Mouse (Mus musculus) testis, adult 2 months (tissue): ENCODE measurements around the gene Pgd. TPM values are rescaled to one million over a fixed set of nuclear protein-coding genes. Genes with fewer than 3 reads are reported as not detected.
"Not testable (repeated sequence)": the region's sequence is repeated elsewhere in the genome, so short reads cannot be mapped to it uniquely, and the experiment has no call there.

Experiments used
- H3K27ac ChIP-seq: fragments of 200-500 bp; 2 replicates; pipeline ENCODE4 v1.5.1; 2012; ENCODE audit warnings: low read depth, low read length; ENCODE audit not compliant: control insufficient read depth, insufficient read depth
- H3K27me3 ChIP-seq: fragments of 200-500 bp; 2 replicates; pipeline ENCODE4 v1.6.1; 2012; ENCODE audit warnings: mild to moderate bottlenecking, low read length, moderate library complexity; ENCODE audit not compliant: control insufficient read depth, insufficient read depth
- H3K36me3 ChIP-seq: fragments of 200-500 bp; 2 replicates; pipeline ENCODE4 v1.6.1; 2012; ENCODE audit warnings: mild to moderate bottlenecking, low read length; ENCODE audit not compliant: control insufficient read depth, insufficient read depth
- H3K4me1 ChIP-seq: fragments of 200-500 bp; 2 replicates; pipeline ENCODE4 v1.6.1; 2012; ENCODE audit warnings: low read length; ENCODE audit not compliant: control insufficient read depth, insufficient read depth
- H3K4me3 ChIP-seq: fragments of 200-500 bp; 2 replicates; pipeline ENCODE4 v1.5.1; 2012; ENCODE audit warnings: low read depth, mild to moderate bottlenecking, low read length, moderate library complexity, mixed read lengths; ENCODE audit not compliant: control insufficient read depth
- CTCF ChIP-seq: fragments of 200-500 bp; IDR thresholded peaks from 2 replicates; pipeline ENCODE4 v1.5.1; 2012; ENCODE audit warnings: low read depth, mild to moderate bottlenecking, inconsistent platforms, low read length, moderate library complexity; ENCODE audit not compliant: control insufficient read depth, insufficient read depth, insufficient replicate concordance
- POLR2A ChIP-seq: fragments of 200-500 bp; IDR thresholded peaks from 2 replicates; pipeline ENCODE4 v1.6.1; 2012; ENCODE audit warnings: low read depth, mild to moderate bottlenecking, inconsistent platforms, low read length, moderate library complexity; ENCODE audit not compliant: control insufficient read depth
- polyA plus RNA-seq: library from polyadenylated mRNA; depleted of rRNA; stranded (reverse); fragments of >200 nt; gene quantifications from 2 replicates; pipeline ENCODE4 v1.2.3, GENCODE M21; 2012; rRNA removed

The Pgd gene
- 21.7 and 22.3 TPM in 2 replicates for polyA plus RNA-seq

GRCm38 (mm10) chr4:149166215-149166946, at the start of gene Pgd:
Gene Pgd, minus strand, starts transcription at chr4:149166771.
- TF ChIP-seq POLR2A = peak; percentile 97
- no peak for TF ChIP-seq CTCF
- Histone ChIP-seq H3K27me3 (no peaks in the 10 kb centered on the region), H3K4me1 (peaks cover 5% of the 10 kb centered on the region), H3K36me3 (no peaks in the 10 kb centered on the region), H3K4me3 (peak within 1 kb of the TSS; percentile 91), H3K27ac (peak within 1 kb of the TSS; percentile 80)

- H3K4me3 ChIP-seq = no peak overlapping the region
- H3K4me1 ChIP-seq = no peaks in the 10 kb centered on the region
- peaks cover 2% of the 10 kb centered on the region for H3K36me3 ChIP-seq
- TF ChIP-seq POLR2A (no peak), CTCF (no peak)
- no peak overlapping the region for H3K27ac ChIP-seq
- no peaks in the 10 kb centered on the region for H3K27me3 ChIP-seq
Observed at GRCm38 (mm10) chr4:149215982-149216381, 49.4 kb upstream of the Pgd start.

- Histone ChIP-seq H3K36me3 (peaks cover 2% of the 10 kb centered on the region), H3K4me1 (no peaks in the 10 kb centered on the region), H3K27me3 (no peaks in the 10 kb centered on the region), H3K27ac (no peak overlapping the region), H3K4me3 (no peak overlapping the region)
- TF ChIP-seq POLR2A (no peak), CTCF (no peak)
Observed at GRCm38 (mm10) chr4:149215397-149215796, 48.8 kb upstream of the Pgd start.

- not testable (repeated sequence) for H3K4me3 ChIP-seq, H3K27ac ChIP-seq, H3K27me3 ChIP-seq, H3K36me3 ChIP-seq, H3K4me1 ChIP-seq
Observed at GRCm38 (mm10) chr4:149214468-149214867, 47.9 kb upstream of the Pgd start.

- no peaks in the 10 kb centered on the region for H3K27me3 ChIP-seq
- peaks cover 2% of the 10 kb centered on the region for H3K36me3 ChIP-seq
- H3K4me3 ChIP-seq = no peak overlapping the region
- H3K4me1 ChIP-seq = no peaks in the 10 kb centered on the region
- TF ChIP-seq CTCF = no peak
- TF ChIP-seq POLR2A = no peak
- H3K27ac ChIP-seq = no peak overlapping the region
Observed at GRCm38 (mm10) chr4:149213466-149213865, 46.9 kb upstream of the Pgd start.

GRCm38 (mm10) chr4:149211441-149211840, 44.9 kb upstream of the Pgd start:
- not testable (repeated sequence) for H3K27me3 ChIP-seq, H3K4me1 ChIP-seq, H3K27ac ChIP-seq, H3K36me3 ChIP-seq, H3K4me3 ChIP-seq

- H3K27ac ChIP-seq = no peak overlapping the region
- TF ChIP-seq POLR2A = no peak
- TF ChIP-seq CTCF = no peak
- no peak overlapping the region for H3K4me3 ChIP-seq
- peaks cover 4% of the 10 kb centered on the region; the same call in 1 of the 2 replicates for H3K36me3 ChIP-seq
- H3K4me1 ChIP-seq = no peaks in the 10 kb centered on the region
- H3K27me3 ChIP-seq = no peaks in the 10 kb centered on the region
Observed at GRCm38 (mm10) chr4:149202467-149202866, 35.9 kb upstream of the Pgd start.

GRCm38 (mm10) chr4:149201110-149201509, 34.5 kb upstream of the Pgd start:
- H3K27me3 ChIP-seq = no peaks in the 10 kb centered on the region

More at GRCm38 (mm10) chr4:149201110-149201509, 34.5 kb upstream of the Pgd start:
- Histone ChIP-seq H3K36me3 (peaks cover 4% of the 10 kb centered on the region; the same call in 1 of the 2 replicates), H3K4me1 (no peaks in the 10 kb centered on the region), H3K27ac (no peak overlapping the region), H3K4me3 (no peak overlapping the region)
- TF ChIP-seq CTCF = no peak
- TF ChIP-seq POLR2A = no peak
